Mouse (Mus musculus): Measurements from ENCODE around the gene Stard3.

The Stard3 gene

DNA sequence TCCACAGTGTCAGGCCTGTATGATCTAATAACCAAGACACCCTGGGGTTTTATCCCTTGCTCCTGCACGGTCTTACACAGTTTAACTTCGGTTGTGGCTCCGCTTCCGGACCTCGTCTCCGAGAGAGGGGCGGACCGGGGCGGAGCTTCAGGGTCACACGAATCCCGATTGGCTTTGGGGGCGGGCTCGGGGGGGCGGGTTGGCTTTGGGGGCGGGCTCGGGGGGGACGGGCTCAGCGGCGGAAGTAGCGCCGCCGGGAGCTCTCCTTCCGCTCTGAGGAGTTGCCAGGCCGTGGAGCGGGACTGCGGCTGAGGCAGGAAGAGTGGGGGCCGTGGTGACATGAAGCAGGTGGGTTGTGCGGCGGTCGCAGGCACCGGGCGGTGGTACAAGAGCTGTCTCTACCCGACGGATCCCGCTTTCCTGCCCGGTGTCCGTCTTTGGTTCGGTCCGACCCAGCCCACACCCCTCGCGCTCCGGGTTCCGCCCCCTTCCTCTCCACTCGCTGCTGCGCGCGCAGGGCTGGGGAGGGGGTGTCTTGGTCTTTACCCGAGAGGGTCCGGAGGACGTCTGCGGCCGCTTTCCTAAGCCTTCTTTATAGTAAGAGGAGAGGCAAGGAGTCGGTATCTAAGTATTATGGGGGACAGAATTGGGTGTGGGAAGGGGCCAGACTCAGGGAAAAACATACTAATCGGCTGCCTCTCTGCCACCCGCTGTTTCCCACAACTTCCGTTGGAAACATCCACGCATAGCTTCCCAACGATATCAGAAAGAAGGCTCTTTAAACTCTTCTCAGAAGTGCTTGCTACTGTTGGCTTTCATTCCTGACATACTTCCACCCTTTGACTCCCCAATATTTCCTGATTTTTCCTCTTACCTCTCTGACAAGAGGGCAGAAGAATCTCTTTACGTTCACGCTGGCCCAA, at the start of gene Stard3:
Gene Stard3, plus strand, starts transcription at position 208 of the 923 bp plus-strand sequence.
- DNase-seq: peak; percentile 94 to 95

GRCm38 (mm10) chr11:98313790-98314323, 44.3 kb upstream of the Stard3 start:
- peak; percentile 83 to 89 for DNase-seq

DNA sequence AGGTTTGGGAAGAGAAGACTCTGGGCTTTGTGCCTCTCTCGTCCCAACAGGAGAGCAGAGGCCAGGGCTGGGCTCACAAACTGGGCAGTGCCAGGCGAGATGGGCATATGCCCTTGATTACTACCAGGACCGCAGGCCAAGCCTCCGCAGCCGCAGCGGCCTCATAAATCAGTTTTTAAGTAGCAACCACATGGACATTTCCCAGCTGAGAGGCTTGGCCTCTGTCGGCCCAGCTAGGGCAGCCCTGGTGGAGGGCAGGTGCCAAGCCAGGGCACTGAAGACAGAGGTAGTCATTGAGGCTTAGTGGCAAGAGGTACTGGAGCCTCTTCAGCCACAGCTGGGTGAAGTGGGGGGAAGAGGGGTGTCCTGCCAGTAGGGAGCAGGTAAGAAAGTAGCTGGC, 40.7 kb upstream of the Stard3 start:
- peak; percentile 56 for DNase-seq

DNA sequence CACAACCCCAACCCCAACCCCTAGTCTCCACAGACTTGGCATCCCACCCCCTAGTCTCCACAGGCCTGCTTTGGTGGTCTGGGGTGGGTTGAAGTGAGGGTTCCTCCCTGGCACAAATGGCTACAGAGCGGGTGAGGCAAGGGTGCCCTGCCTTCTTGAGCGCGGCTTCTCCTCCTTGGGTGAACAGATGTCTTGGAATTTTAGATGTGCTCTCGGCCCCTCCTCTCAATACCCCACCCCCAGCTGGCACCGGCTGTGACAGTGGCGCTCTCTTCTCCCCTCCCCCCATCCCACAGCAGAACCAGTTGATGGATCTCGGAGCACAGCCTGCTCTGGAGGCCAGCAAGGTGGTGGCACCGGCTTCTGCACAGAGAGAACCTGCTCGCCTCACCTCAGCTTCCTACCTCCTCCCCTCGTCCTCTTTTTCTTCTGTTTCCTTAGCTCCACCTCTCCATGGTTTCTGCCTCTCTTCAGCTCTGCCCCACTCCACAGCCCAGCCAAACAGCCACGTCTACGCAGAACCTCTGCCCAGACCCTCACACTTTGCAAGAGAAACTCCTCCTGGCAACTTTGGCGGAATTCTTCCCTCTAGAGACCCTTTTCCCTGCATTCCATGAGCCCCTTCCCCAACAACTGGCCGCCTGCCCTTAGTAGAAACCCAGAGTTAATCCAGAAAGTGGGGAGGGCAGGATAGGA, 39.6 kb upstream of the Stard3 start:
- DNase-seq: peak; percentile 74

DNA sequence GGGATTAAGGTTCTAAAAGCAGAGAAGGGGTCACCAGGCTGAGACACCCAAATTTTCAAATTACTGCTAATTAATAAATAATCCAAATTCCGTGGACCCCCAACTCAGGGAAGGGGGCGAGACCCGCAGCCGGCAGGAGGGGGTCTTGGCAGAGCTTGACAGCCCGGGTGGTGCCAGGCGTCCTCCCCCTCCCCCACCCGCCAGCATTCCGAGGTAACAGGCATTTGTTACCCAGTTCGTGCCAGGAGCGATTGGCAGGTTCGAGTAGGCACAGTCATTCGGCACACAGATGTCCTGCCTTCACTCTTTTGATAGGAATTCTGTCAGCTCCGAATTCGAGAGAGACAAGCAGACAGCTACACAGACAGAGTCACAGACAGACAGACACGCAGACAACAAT, 39.0 kb upstream of the Stard3 start:
- peak; percentile 88 to 92 for DNase-seq

GRCm38 (mm10) chr11:98319544-98319943, 38.6 kb upstream of the Stard3 start:
- peak in 1 of 2 experiments; percentile 38 for DNase-seq

- DNase-seq: peak; percentile 42 to 55
These were observed 38.2 kb upstream of the Stard3 start for GRCm38 (mm10) chr11:98319944-98320343.

- DNase-seq: peak; percentile 98 to 99
These were observed 37.8 kb upstream of the Stard3 start for GRCm38 (mm10) chr11:98320381-98320780.

- DNase-seq: peak; percentile 93 to 95
These were observed 37.1 kb upstream of the Stard3 start for GRCm38 (mm10) chr11:98320806-98321676.

DNA sequence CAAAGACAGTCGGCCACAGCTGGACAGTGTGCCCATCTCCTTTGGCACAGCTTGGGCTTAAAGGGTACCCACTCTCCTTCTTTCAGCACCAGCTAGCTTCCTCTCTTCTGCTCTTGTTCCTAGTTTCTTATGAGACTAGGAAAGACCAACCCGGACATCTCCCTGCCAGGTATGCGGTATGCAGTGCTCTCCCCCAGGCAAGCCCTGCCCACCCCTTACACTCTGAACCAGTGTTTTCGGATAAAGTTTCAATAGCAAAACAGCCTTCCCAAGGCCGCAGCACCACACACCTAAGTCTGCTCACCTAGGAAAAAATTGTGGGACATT, 36.5 kb upstream of the Stard3 start:
- peak; percentile 29 to 57 for DNase-seq

GRCm38 (mm10) chr11:98322159-98322558, 36.0 kb upstream of the Stard3 start:
- peak; percentile 54 to 56 for DNase-seq

- DNase-seq: peak; percentile 80 to 82
These were observed 34.9 kb upstream of the Stard3 start for GRCm38 (mm10) chr11:98323136-98323866.

- peak; percentile 31 to 52 for DNase-seq
These were observed 34.2 kb upstream of the Stard3 start for GRCm38 (mm10) chr11:98323933-98324332.

GRCm38 (mm10) chr11:98325191-98325820, 32.9 kb upstream of the Stard3 start:
- DNase-seq: peak; percentile 58 to 66

DNA sequence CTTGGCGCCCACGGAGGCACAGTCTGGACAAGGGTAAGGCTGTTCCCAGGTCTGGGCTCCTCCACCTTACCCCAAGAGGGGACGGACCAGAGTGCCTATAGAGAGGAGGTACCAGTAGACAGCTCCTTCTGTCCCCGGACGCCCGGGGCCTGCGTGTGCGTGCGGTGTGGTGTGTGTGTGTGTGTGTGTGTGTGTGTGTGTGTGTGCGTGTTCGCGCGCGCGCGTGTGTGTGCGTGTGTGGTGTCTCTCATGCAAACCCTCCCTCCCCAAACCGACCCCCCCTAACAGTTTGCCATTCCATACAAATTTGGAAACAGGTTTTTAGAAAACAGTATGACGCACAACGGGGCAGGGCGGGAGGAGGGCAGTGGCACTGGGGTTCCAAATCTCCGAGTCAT, 32.3 kb upstream of the Stard3 start:
- peak; percentile 55 to 58 for DNase-seq

DNA sequence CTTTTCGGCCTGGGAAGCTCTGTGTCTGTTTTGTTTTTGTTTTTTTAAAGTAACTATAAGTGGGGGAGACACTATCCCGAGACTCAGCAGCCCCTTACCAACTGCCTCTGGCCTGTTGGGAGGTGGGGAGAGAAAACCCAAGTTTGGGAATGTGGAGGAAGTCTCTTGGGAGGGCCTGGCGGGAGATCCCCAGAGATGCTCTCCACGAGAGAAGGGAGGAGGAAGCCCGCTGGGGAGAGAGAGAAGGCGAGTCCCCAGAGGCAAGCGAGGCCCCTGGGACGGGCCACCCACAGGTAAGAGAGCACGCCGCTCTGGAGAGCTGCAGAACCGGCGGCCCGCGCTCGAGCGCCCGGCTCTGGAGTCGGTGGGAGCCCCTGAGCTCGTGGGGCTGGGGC, 31.4 kb upstream of the Stard3 start:
- DNase-seq: peak; percentile 59 to 66

DNA sequence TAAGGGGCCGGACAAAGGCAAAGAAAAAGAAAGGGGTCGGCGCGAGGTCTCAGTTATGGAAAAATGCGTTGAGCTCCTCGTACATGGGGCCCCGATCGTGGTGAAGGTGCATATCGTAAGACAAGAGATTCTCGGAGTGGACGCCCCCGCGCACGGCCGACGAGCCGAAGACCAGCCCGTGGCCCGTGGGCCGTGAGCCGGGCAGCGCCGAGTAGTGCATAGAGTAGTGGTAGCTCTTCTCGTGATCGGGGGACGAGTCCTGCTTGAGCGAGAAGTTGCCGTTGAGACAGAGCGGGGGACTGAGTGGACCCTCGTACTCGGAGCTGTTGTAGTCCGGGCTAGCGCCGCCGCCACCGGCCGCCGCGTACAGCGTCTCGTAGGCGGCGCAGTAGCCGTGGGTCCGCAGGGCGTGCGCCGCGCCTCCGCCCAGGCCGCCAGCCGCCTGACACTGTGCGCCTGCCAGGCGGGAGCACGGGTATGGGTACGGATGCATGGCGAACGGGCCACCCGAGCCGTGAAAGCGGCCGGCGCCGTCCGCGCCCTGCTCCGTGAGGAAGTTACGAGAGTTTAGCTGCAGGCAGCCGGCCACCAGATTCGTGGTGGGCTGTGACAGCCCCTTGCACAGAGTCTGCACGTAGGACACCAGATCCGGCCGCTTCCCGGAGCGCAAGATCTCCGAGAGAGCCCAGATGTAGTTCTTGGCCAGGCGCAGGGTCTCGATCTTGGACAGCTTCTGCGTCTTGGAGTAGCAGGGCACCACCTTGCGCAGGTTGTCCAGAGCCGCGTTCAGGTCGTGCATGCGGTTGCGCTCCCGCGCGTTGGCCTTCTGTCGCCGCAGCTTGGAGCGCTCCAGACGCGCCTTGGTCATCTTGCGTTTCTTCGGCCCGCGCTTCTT, 30.8 kb upstream of the Stard3 start:
- peak; percentile 55 to 76 for DNase-seq

GRCm38 (mm10) chr11:98328031-98328370, 30.2 kb upstream of the Stard3 start:
- DNase-seq: peak in 1 of 2 experiments; percentile 84

- peak; percentile 82 to 83 for DNase-seq
These were observed 29.6 kb upstream of the Stard3 start for GRCm38 (mm10) chr11:98328371-98329069.
